Mouse (Mus musculus) liver, adult 2 months (tissue): ENCODE results near the gene Rab7b.

Source experiments
- CTCF ChIP-seq: fragments of 200-500 bp; IDR thresholded peaks from 2 replicates; pipeline ENCODE4 v1.5.1; 2011; ENCODE audit warnings: low read depth, low read length, control low read depth
- POLR2A ChIP-seq: fragments of 200-500 bp; IDR thresholded peaks from 2 replicates; pipeline ENCODE4 v1.6.1; 2011; ENCODE audit warnings: low read length, control low read depth; ENCODE audit not compliant: insufficient read depth; ENCODE audit errors: extremely low read depth

DNA sequence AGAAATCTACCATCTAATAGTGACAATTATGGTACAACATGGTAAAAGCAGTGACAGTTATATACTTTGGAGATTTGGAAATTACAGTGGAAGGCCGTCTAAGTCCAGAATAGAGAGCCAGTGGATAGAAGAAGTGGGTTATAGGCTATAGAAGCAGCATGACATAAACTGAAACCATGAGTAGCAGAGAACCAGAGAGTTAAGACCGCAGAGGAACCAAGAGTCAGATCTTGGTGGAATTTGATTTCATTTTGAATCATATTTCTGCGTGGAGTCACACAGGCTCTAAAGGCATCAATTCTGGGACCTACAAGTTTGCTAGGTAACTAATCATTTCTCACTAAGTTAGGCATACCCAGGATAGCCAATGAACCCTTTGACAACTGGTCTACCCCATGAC lies 10.3 kb downstream of the Rab7b start:
- TF ChIP-seq CTCF (no peak), POLR2A (no peak)
